Mouse (Mus musculus): ENCODE data around the gene Olfr1280. TPM values are rescaled to one million over a fixed set of nuclear protein-coding genes. Genes with fewer than 3 reads are reported as not detected.
"Not testable (repeated sequence)": the region's sequence is repeated elsewhere in the genome, so short reads cannot be mapped to it uniquely, and the experiment has no call there.

The Olfr1280 gene
- not detected in 2 replicates for polyA plus RNA-seq (2015; fragmentation: Nextera tagmentation; extraction: Ambion mirVana)

- no peaks in the 10 kb centered on the region for H3K36me3 ChIP-seq
- H3K9me3 ChIP-seq = no peaks in the 10 kb centered on the region
- no peak within 1 kb of the TSS for H3K27ac ChIP-seq (replicated peaks)
- no peak within 1 kb of the TSS for H3K4me3 ChIP-seq
- H3K4me1 ChIP-seq = no peaks in the 10 kb centered on the region
- no peak within 1 kb of the TSS for H3K9ac ChIP-seq (replicated peaks)
- no peak for ATAC-seq (replicated peaks)
- H3K4me2 ChIP-seq (replicated peaks) = no peak within 1 kb of the TSS
- no peaks in the 10 kb centered on the region for H3K27me3 ChIP-seq
These were observed at the start of gene Olfr1280 for GRCm38 (mm10) chr2:111313717-111314116. TSS of gene Olfr1280 (plus strand) at chr2:111314017.

GRCm38 (mm10) chr2:111274006-111274405 is 39.8 kb upstream of the Olfr1280 start, which contains the start of gene Olfr1277:
TSS of gene Olfr1277 (minus strand) at chr2:111274106.
- WGBS = 86% methylated on average over 2 of the region's 2 CpGs

GRCm38 (mm10) chr2:111289836-111290235 is 24.0 kb upstream of the Olfr1280 start, which contains the start of gene Olfr1278:
TSS of gene Olfr1278 (plus strand) at chr2:111290136.
- Histone ChIP-seq H3K4me3 (no peak within 1 kb of the TSS), H3K27ac (replicated peaks) (no peak within 1 kb of the TSS), H3K27me3 (no peaks in the 10 kb centered on the region), H3K4me1 (no peaks in the 10 kb centered on the region), H3K36me3 (no peaks in the 10 kb centered on the region), H3K9me3 (no peaks in the 10 kb centered on the region), H3K4me2 (replicated peaks) (no peak within 1 kb of the TSS), H3K9ac (replicated peaks) (no peak within 1 kb of the TSS)
- ATAC-seq (replicated peaks) = no peak

More at GRCm38 (mm10) chr2:111274006-111274405, 39.8 kb upstream of the Olfr1280 start, which contains the start of gene Olfr1277:
- H3K36me3 ChIP-seq = no peaks in the 10 kb centered on the region
- H3K4me1 ChIP-seq = no peaks in the 10 kb centered on the region
- ATAC-seq (replicated peaks) = no peak
- no peak within 1 kb of the TSS for H3K9ac ChIP-seq (replicated peaks)
- no peaks in the 10 kb centered on the region for H3K27me3 ChIP-seq
- H3K4me2 ChIP-seq (replicated peaks) = no peak within 1 kb of the TSS
- H3K4me3 ChIP-seq = no peak within 1 kb of the TSS
- H3K9me3 ChIP-seq = no peaks in the 10 kb centered on the region
- no peak within 1 kb of the TSS for H3K27ac ChIP-seq (replicated peaks)

GRCm38 (mm10) chr2:111298541-111298940 is 15.3 kb upstream of the Olfr1280 start:
- no peak overlapping the region for H3K27ac ChIP-seq (replicated peaks)

GRCm38 (mm10) chr2:111300374-111300773 is 13.4 kb upstream of the Olfr1280 start, which contains the start of gene Olfr1279:
TSS of gene Olfr1279 (plus strand) at chr2:111300635.
- H3K9ac ChIP-seq (replicated peaks) = no peak within 1 kb of the TSS
- H3K4me3 ChIP-seq = no peak within 1 kb of the TSS
- no peaks in the 10 kb centered on the region for H3K27me3 ChIP-seq
- no peaks in the 10 kb centered on the region for H3K36me3 ChIP-seq
- no peak within 1 kb of the TSS for H3K27ac ChIP-seq (replicated peaks)
- no peak for ATAC-seq (replicated peaks)
- no peaks in the 10 kb centered on the region for H3K4me1 ChIP-seq
- H3K4me2 ChIP-seq (replicated peaks) = no peak within 1 kb of the TSS
- H3K9me3 ChIP-seq = no peaks in the 10 kb centered on the region

More at GRCm38 (mm10) chr2:111298541-111298940, 15.3 kb upstream of the Olfr1280 start:
- H3K4me3 ChIP-seq = no peak overlapping the region
- no peaks in the 10 kb centered on the region for H3K4me1 ChIP-seq
- ATAC-seq (replicated peaks) = no peak
- no peak overlapping the region for H3K4me2 ChIP-seq (replicated peaks)
- no peaks in the 10 kb centered on the region for H3K9me3 ChIP-seq
- no peaks in the 10 kb centered on the region for H3K36me3 ChIP-seq
- no peaks in the 10 kb centered on the region for H3K27me3 ChIP-seq
- no peak overlapping the region for H3K9ac ChIP-seq (replicated peaks)

- no peaks in the 10 kb centered on the region for H3K9me3 ChIP-seq
- no peak within 1 kb of the TSS for H3K4me3 ChIP-seq
- ATAC-seq (replicated peaks) = no peak
- H3K27ac ChIP-seq (replicated peaks) = no peak within 1 kb of the TSS
- H3K36me3 ChIP-seq = no peaks in the 10 kb centered on the region
- 84% methylated on average over 2 of the region's 2 CpGs for WGBS
- H3K4me1 ChIP-seq = no peaks in the 10 kb centered on the region
- H3K4me2 ChIP-seq (replicated peaks) = no peak within 1 kb of the TSS
- H3K9ac ChIP-seq (replicated peaks) = no peak within 1 kb of the TSS
- no peaks in the 10 kb centered on the region for H3K27me3 ChIP-seq
These were observed 12.4 kb downstream of the Olfr1280 start, which contains the start of gene Olfr1281 for GRCm38 (mm10) chr2:111326220-111326619. TSS of gene Olfr1281 (plus strand) at chr2:111326520.

GRCm38 (mm10) chr2:111333721-111334120 is 19.9 kb downstream of the Olfr1280 start:
- H3K36me3 ChIP-seq; H3K4me3 ChIP-seq; H3K9me3 ChIP-seq; H3K4me2 ChIP-seq (replicated peaks); H3K9ac ChIP-seq (replicated peaks); H3K27ac ChIP-seq (replicated peaks); ATAC-seq (replicated peaks); H3K4me1 ChIP-seq; H3K27me3 ChIP-seq: not testable (repeated sequence)
- 88% methylated on average over 5 of the region's 5 CpGs for WGBS

GRCm38 (mm10) chr2:111335976-111336375 is 22.2 kb downstream of the Olfr1280 start, which contains the start of gene Olfr1282:
TSS of gene Olfr1282 (minus strand) at chr2:111336076.
- Histone ChIP-seq H3K4me2 (replicated peaks) (no peak within 1 kb of the TSS), H3K9ac (replicated peaks) (no peak within 1 kb of the TSS), H3K9me3 (no peaks in the 10 kb centered on the region), H3K27ac (replicated peaks) (no peak within 1 kb of the TSS), H3K4me1 (no peaks in the 10 kb centered on the region), H3K27me3 (no peaks in the 10 kb centered on the region), H3K4me3 (no peak within 1 kb of the TSS), H3K36me3 (no peaks in the 10 kb centered on the region)
- WGBS = 72% methylated on average over 2 of the region's 2 CpGs
- no peak for ATAC-seq (replicated peaks)

GRCm38 (mm10) chr2:111366490-111366889 is 52.7 kb downstream of the Olfr1280 start, which contains the start of gene Olfr1283:
TSS of gene Olfr1283 (plus strand) at chr2:111366790.
- 87% methylated on average over 2 of the region's 2 CpGs for WGBS
- Histone ChIP-seq H3K27me3 (no peaks in the 10 kb centered on the region), H3K36me3 (no peaks in the 10 kb centered on the region), H3K9ac (replicated peaks) (no peak within 1 kb of the TSS), H3K9me3 (no peaks in the 10 kb centered on the region), H3K27ac (replicated peaks) (no peak within 1 kb of the TSS), H3K4me1 (no peaks in the 10 kb centered on the region), H3K4me3 (no peak within 1 kb of the TSS), H3K4me2 (replicated peaks) (no peak within 1 kb of the TSS)
- no peak for ATAC-seq (replicated peaks)

GRCm38 (mm10) chr2:111375222-111375621 is 61.4 kb downstream of the Olfr1280 start, which contains the start of gene Olfr1284:
TSS of gene Olfr1284 (plus strand) at chr2:111375522.
- ATAC-seq (replicated peaks) = no peak
- no peak within 1 kb of the TSS for H3K4me3 ChIP-seq
- WGBS = 100% methylated on average over 1 of the region's 1 CpGs

More at GRCm38 (mm10) chr2:111375222-111375621, 61.4 kb downstream of the Olfr1280 start, which contains the start of gene Olfr1284:
- no peaks in the 10 kb centered on the region for H3K36me3 ChIP-seq
- H3K9ac ChIP-seq (replicated peaks) = no peak within 1 kb of the TSS
- no peak within 1 kb of the TSS for H3K27ac ChIP-seq (replicated peaks)
- no peaks in the 10 kb centered on the region for H3K9me3 ChIP-seq
- no peaks in the 10 kb centered on the region for H3K27me3 ChIP-seq
- H3K4me2 ChIP-seq (replicated peaks) = no peak within 1 kb of the TSS
- H3K4me1 ChIP-seq = no peaks in the 10 kb centered on the region

Other genes with a start within 250 kb of the Olfr1280 start
- not detected in 2 replicates for gene Gm13941, start 208.0 kb upstream of the Olfr1280 start, polyA plus RNA-seq (2015; fragmentation: Nextera tagmentation; extraction: Ambion mirVana)
- gene Gm15130, start 161.1 kb upstream of the Olfr1280 start, polyA plus RNA-seq (2015; fragmentation: Nextera tagmentation; extraction: Ambion mirVana) = not detected in 2 replicates
- not detected in 2 replicates for gene 4930430A15Rik, start 84.4 kb upstream of the Olfr1280 start, polyA plus RNA-seq (2015; fragmentation: Nextera tagmentation; extraction: Ambion mirVana)
- gene Olfr1275, start 78.7 kb upstream of the Olfr1280 start, polyA plus RNA-seq (2015; fragmentation: Nextera tagmentation; extraction: Ambion mirVana) = not detected in 2 replicates
- not detected in 2 replicates for gene Olfr1276, start 59.5 kb upstream of the Olfr1280 start, polyA plus RNA-seq (2015; fragmentation: Nextera tagmentation; extraction: Ambion mirVana)
- not detected in 2 replicates for gene Olfr1277, start 39.9 kb upstream of the Olfr1280 start, polyA plus RNA-seq (2015; fragmentation: Nextera tagmentation; extraction: Ambion mirVana)
- not detected in 2 replicates for gene Olfr1278, start 23.9 kb upstream of the Olfr1280 start, polyA plus RNA-seq (2015; fragmentation: Nextera tagmentation; extraction: Ambion mirVana)
- not detected in 2 replicates for gene Olfr1279, start 13.4 kb upstream of the Olfr1280 start, polyA plus RNA-seq (2015; fragmentation: Nextera tagmentation; extraction: Ambion mirVana)
- gene Olfr1281, start 12.5 kb downstream of the Olfr1280 start, polyA plus RNA-seq (2015; fragmentation: Nextera tagmentation; extraction: Ambion mirVana) = not detected in 2 replicates
- not detected in 2 replicates for gene Olfr1282, start 22.1 kb downstream of the Olfr1280 start, polyA plus RNA-seq (2015; fragmentation: Nextera tagmentation; extraction: Ambion mirVana)
- not detected in 2 replicates for gene Olfr1283, start 52.8 kb downstream of the Olfr1280 start, polyA plus RNA-seq (2015; fragmentation: Nextera tagmentation; extraction: Ambion mirVana)
- not detected in 2 replicates for gene Olfr1284, start 61.5 kb downstream of the Olfr1280 start, polyA plus RNA-seq (2015; fragmentation: Nextera tagmentation; extraction: Ambion mirVana)
- not detected in 2 replicates for gene Olfr1286, start 109.1 kb downstream of the Olfr1280 start, polyA plus RNA-seq (2015; fragmentation: Nextera tagmentation; extraction: Ambion mirVana)
- not detected in 2 replicates for gene Olfr1287, start 135.1 kb downstream of the Olfr1280 start, polyA plus RNA-seq (2015; fragmentation: Nextera tagmentation; extraction: Ambion mirVana)
- gene Olfr1288, start 160.1 kb downstream of the Olfr1280 start, polyA plus RNA-seq (2015; fragmentation: Nextera tagmentation; extraction: Ambion mirVana) = not detected in 2 replicates
- gene Olfr1289, start 166.8 kb downstream of the Olfr1280 start, polyA plus RNA-seq (2015; fragmentation: Nextera tagmentation; extraction: Ambion mirVana) = not detected in 2 replicates
- not detected in 2 replicates for gene Olfr1290, start 179.8 kb downstream of the Olfr1280 start, polyA plus RNA-seq (2015; fragmentation: Nextera tagmentation; extraction: Ambion mirVana)
- not detected in 2 replicates for gene Olfr1291-ps1, start 183.2 kb downstream of the Olfr1280 start, polyA plus RNA-seq (2015; fragmentation: Nextera tagmentation; extraction: Ambion mirVana)
- gene Olfr1293-ps, start 211.2 kb downstream of the Olfr1280 start, polyA plus RNA-seq (2015; fragmentation: Nextera tagmentation; extraction: Ambion mirVana) = not detected in 2 replicates
- not detected in 2 replicates for gene Olfr1294, start 226.3 kb downstream of the Olfr1280 start, polyA plus RNA-seq (2015; fragmentation: Nextera tagmentation; extraction: Ambion mirVana)

Measured in forebrain, embryonic 15.5 days (tissue).